Mouse (Mus musculus): ENCODE results near the gene Otog. TPM values are rescaled to one million over a fixed set of nuclear protein-coding genes. Genes with fewer than 3 reads are reported as not detected.

Otog gene
- total and polyA plus RNA-seq, 3 experiments: 0.16 to 1.5 TPM; not detected in 1

DNA sequence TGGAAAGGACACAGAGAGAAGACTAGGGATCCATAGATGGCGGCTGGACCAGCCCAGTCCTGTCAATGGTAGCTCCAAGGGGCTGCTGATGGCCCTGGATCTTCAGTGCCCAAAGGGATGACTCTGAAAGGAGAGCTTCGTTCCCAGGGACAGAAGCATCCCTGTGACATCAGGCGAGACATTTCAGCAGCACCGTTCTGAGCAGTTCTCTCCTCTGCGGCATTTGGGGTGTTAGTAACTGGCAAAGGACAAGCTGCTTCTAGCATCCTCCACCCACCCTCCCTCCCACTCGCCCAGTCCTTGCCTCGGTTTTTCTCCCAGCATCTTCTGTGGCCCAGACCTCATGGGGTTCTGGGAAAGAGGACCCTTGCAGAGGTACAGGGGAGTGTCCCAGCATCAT lies 41.5 kb downstream of the Otog start:
- no peak for DNase-seq

DNA sequence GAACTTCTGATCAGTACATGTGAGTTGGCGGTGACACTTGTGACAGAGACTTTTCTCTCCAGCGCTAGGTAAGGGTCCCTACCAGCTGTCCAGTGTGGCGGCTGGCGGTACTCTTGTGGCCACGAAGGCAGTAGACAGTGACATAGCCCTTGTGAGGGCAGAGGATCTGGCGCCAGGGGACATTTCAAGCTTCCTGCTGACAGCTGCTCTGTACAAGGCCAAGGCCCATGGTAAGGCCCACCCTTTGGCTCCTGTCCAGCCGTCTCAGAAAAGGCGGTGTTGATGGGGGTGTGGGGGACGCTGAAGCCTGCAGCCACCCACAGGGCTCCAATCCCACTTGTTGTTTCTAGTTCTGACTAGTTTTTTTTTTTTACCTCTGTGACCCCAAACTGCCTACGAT lies 42.9 kb downstream of the Otog start:
- peak; percentile 68 for DNase-seq

DNA sequence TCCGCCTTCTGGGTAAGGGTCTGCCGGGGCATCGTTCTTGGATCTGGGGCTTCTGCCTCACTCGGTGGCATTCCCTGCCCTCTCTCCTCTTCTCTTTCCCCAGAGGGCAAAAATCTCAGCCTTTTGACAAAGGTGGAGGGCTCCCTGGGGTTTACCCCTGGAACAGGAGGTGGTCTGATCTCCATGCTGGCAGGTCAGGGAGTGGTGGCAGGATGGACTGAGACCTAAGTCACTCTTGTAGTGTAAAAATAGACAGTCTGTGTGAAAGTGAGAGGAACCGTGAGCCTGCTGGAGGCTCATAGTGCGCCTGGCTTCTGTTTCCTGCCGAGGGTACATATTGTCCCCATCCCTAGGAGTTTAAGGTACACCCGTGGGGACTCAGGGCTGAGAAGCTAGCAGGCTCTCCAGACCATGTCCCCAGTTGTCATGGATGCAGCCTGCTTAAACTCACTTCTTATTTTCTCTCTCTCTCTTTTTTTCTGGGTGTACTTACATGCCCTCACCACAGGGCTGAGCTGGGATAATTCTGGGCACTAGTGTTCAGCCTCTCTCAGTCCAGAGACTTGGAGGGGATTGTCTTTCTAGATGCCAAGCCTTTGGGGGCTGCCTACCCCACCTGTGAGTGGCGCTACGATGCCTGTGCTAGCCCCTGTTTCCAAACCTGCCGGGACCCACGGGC lies 44.5 kb downstream of the Otog start:
- no peak for DNase-seq

DNA sequence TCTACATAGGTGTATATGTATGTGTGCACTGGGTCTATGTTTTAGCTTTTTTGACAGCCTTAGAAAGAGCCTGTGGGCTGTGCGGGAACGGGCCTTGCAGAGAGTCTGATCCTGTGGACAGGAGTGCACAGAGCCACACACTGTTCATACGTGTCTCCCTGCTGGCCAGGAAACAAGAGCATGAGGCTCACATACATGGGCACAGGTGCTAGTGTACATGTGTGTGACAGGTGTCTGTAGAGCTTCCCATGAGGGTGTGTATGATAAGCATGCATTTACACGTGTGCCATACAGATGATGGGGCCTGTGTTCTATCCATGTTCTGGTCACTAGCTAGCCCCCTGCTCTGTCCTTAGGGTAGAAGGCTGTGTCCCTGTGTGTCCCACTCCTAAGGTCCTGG lies 45.6 kb downstream of the Otog start:
- DNase-seq: no peak

DNA sequence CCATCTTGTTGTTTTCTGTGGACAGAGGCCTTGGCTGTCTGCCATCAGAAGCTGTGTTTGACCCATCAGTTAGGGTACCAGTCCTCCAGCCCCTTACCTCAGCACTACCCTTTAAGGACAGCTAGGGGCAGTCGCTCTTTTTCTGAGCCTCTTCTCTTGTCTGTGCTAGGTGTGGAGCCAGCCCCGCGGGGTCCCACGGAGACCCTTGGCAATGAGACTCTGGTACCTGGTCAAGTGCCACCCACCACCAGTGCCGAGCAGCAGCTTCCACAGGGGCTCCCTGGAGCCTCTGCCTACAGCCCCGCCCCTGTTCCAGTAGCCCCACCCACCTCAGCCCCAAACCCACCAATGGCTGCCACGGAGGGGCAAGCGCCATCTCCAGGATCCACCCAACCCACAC lies 46.3 kb downstream of the Otog start:
- DNase-seq: no peak

GRCm38 (mm10) chr7:46296330-46296729 lies 55.5 kb downstream of the Otog start:
- no peak for DNase-seq

- no peak for DNase-seq
Measured at GRCm38 (mm10) chr7:46301031-46301632, 60.3 kb downstream of the Otog start.

DNA sequence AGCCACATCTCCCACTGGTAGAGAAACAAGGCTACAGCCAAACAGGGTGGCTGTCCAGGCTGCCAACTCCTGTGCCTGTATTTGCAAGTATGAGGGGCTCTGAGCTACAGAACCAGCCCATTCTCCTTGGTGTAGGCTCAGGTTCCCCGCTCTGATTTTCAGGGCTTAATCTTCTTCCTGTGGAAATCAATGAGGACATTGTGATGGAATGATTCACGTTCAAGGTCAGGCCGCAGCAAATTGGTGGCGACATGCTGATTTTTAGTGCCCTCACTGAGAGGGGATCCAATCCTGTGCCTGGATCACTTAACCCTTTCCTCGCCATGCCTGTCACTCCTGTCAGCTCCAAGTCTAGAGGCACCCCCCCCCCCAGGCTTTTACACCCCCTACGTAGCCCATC lies 72.7 kb downstream of the Otog start:
- peak; percentile 13 for DNase-seq

DNA sequence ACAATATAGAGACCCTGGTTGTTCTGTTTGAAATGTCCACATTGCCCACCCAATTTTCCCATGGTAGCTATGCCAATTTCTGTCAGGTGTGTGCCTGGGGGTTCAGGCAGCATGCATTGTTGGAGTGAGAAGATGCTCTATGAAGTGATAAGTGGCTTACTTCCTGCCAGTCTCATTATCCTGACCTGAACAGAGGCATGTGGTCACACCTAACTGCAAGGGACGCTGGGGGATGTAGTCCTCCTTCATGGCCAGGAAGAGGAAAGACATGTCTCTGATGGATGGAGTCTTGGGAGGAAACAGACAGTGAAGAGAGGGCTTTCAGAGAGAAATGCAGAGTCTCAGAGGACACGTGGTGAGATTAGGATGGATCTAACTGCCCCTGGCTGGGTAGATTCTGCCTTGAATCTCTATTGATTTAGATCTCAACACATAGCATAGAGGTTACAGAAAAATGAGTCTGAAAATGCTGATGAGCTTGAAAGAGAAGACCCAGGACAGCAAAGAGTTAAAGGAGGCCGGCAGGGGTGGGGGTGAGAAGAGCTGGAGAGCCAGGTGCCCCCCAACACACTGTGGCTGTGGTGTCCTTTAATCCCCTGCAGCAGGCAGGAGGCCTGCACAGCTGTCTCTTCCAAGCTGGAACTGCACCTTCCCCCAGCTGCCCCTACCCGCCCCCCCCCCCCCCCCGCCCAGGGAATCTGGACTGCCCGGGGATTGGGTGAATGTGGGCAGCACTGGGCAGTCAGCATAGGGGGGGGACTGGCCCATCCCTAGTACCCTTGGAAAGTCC lies 73.6 kb downstream of the Otog start:
- DNase-seq: no peak

GRCm38 (mm10) chr7:46315692-46316091 lies 74.9 kb downstream of the Otog start:
- no peak for DNase-seq

DNA sequence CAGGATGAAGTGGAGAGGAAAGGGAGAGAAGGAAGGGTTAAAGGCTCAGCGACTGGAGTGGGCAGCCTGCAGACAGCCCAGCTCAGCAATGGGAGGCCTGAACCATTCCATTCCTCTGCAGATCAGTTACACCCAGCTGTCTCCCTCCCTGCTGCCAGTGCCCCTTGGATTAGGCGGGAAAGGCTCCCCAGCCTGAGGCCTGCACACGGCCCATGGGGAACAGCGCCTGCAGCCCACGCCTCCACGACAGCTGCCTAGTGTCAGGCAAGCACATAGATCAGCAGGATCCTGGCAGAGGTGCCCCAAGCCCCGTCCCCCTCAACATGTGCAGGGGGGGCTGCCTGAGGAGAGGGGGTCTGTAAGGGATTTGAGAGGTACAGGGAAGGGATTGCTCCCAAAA lies 76.2 kb downstream of the Otog start:
- DNase-seq: no peak

DNA sequence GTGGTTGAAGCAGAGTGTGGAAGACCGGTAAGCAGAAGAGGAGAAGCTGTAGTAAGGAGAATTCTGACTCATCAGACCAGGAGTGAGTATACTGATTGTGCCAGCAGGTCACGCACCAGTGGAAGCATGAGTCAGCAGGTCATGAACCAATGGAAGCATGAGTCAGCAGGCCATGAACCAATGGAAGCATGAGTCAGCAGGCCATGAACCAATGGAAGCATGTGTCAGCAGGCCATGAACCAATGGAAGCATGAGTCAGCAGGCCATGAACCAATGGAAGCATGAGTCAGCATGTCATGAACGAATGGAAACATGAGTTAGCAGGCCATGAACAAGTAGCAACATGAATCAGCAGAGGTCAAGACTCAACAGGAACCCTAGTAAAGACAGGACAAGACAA lies 80.5 kb downstream of the Otog start:
- no peak for DNase-seq

- no peak for DNase-seq
Measured at GRCm38 (mm10) chr7:46327896-46328295, 87.1 kb downstream of the Otog start.

- DNase-seq: no peak
Measured at GRCm38 (mm10) chr7:46337397-46337796, 96.6 kb downstream of the Otog start.

GRCm38 (mm10) chr7:46339818-46340217 lies 99.0 kb downstream of the Otog start:
- DNase-seq: no peak

GRCm38 (mm10) chr7:46340295-46340694 lies 99.5 kb downstream of the Otog start:
- DNase-seq: no peak

GRCm38 (mm10) chr7:46341471-46341870 lies 100.7 kb downstream of the Otog start:
- no peak for DNase-seq

GRCm38 (mm10) chr7:46347692-46348091 lies 106.9 kb downstream of the Otog start:
- DNase-seq: no peak

GRCm38 (mm10) chr7:46348813-46349212 lies 108.0 kb downstream of the Otog start:
- DNase-seq: no peak

- no peak for DNase-seq
Measured at GRCm38 (mm10) chr7:46350119-46350702, 109.4 kb downstream of the Otog start.

GRCm38 (mm10) chr7:46352748-46353147 lies 112.0 kb downstream of the Otog start:
- no peak for DNase-seq

DNA sequence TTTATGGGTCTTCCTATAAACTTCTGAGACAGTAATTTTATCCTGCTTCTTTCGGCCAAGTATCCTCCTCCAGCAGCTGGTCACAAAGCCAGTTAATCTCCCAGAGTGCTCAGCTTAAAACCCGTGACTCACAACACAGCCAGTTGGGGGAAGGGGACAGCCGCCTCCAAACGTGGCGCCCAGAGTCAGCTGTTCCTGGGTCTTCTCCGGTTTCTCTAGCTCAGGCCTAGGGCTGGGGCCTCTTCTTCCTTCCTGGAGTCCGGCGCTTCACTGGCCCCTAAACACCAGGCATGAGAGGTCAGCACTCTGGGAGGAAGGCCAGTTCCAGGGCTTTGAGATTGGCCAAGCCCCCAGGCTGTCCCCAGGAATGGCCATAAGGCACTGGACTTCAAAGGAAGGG lies 112.4 kb downstream of the Otog start:
- no peak for DNase-seq

- DNase-seq: no peak
Measured at GRCm38 (mm10) chr7:46353875-46354274, 113.1 kb downstream of the Otog start.

All from adrenal gland, adult 2 months (tissue).